Mouse (Mus musculus) leukemia stem cell, adult 10-12 weeks (primary cell): ENCODE data around the gene Gm7694. TPM values are rescaled to one million over a fixed set of nuclear protein-coding genes. Genes with fewer than 3 reads are reported as not detected.

Source experiments
- polyA plus RNA-seq: library from polyadenylated mRNA; stranded (reverse); fragments of >175 nt; gene quantifications from 2 replicates; pipeline ENCODE4 v1.2.3, GENCODE M21; 2012; ENCODE audit warnings: low replicate concordance

The Gm7694 gene
- 0.91 and 0.93 TPM in 2 replicates for polyA plus RNA-seq

GRCm38 (mm10) chr1:170306232-170306631 lies at the start of gene Gm7694:
Gene Gm7694 (minus strand): TSS chr1:170306332.

GRCm38 (mm10) chr1:170308503-170308902 lies 2.4 kb upstream of the Gm7694 start, which contains the start of gene Spata46:
Gene Spata46 (plus strand): TSS chr1:170308803.

GRCm38 (mm10) chr1:170277016-170277415 lies 29.1 kb downstream of the Gm7694 start, which contains the start of gene Sh2d1b1:
Gene Sh2d1b1 (plus strand): TSS chr1:170277320.

Other genes with a start within 250 kb of the Gm7694 start
- gene Ddr2, start 195.6 kb downstream of the Gm7694 start, polyA plus RNA-seq, result 0.06 and 0.09 TPM in 2 replicates
- 3.7 and 7.8 TPM in 2 replicates for gene Uap1, start 131.4 kb downstream of the Gm7694 start, polyA plus RNA-seq
- 2.1 and 4.4 TPM in 2 replicates for gene Uhmk1, start 90.9 kb downstream of the Gm7694 start, polyA plus RNA-seq
- not detected in 2 replicates for gene Sh2d1b2, start 73.6 kb downstream of the Gm7694 start, polyA plus RNA-seq
- gene Sh2d1b1, start 29.0 kb downstream of the Gm7694 start, polyA plus RNA-seq, result 0.24 and 0.48 TPM in 2 replicates
- gene Spata46, start 2.5 kb upstream of the Gm7694 start, polyA plus RNA-seq, result not detected in 2 replicates